Mouse (Mus musculus) spleen, adult 2 months (tissue): Measurements from ENCODE around the gene Slc16a3. TPM values are rescaled to one million over a fixed set of nuclear protein-coding genes. Genes with fewer than 3 reads are reported as not detected.

Source experiments
- DNase-seq, 2 experiments: peaks; one replicate each; pipeline versions ENCODE4 v3.0.0 to v3.0.0-alpha.2; 2012 to 2021; ENCODE audit warnings: low spot score in 2 of 2, low read depth in 1 of 2
- H3K27ac ChIP-seq: fragments of 200-500 bp; 2 replicates; pipeline ENCODE4 v1.5.1; 2012; ENCODE audit warnings: low read length, inconsistent platforms; ENCODE audit not compliant: insufficient read depth
- H3K27me3 ChIP-seq: fragments of 200-500 bp; 2 replicates; pipeline ENCODE4 v1.6.1; 2012; ENCODE audit warnings: mild to moderate bottlenecking, moderate library complexity, low read length, inconsistent platforms; ENCODE audit not compliant: control insufficient read depth, insufficient read depth
- H3K36me3 ChIP-seq: fragments of 200-500 bp; 2 replicates; pipeline ENCODE4 v1.6.1; 2012; ENCODE audit warnings: mild to moderate bottlenecking, low read length, inconsistent platforms; ENCODE audit not compliant: control insufficient read depth, insufficient read depth
- H3K4me1 ChIP-seq: fragments of 200-500 bp; 2 replicates; pipeline ENCODE4 v1.6.1; 2011; ENCODE audit warnings: inconsistent platforms; ENCODE audit not compliant: control insufficient read depth, insufficient read depth, insufficient read length
- H3K4me3 ChIP-seq: fragments of 200-500 bp; 2 replicates; pipeline ENCODE4 v1.5.1; 2011; ENCODE audit warnings: mild to moderate bottlenecking, inconsistent platforms; ENCODE audit not compliant: insufficient read depth, insufficient read length; ENCODE audit errors: extremely low read depth
- CTCF ChIP-seq: fragments of 200-500 bp; IDR thresholded peaks from 2 replicates; pipeline ENCODE4 v1.5.1; 2011; ENCODE audit warnings: mild to moderate bottlenecking, inconsistent platforms; ENCODE audit not compliant: insufficient read depth, insufficient read length, insufficient replicate concordance; ENCODE audit errors: extremely low read depth
- POLR2A ChIP-seq: fragments of 200-500 bp; IDR thresholded peaks from 2 replicates; pipeline ENCODE4 v1.6.1; 2011; ENCODE audit warnings: low read depth, low read length, inconsistent platforms
- WGBS: fragments of 180-500 bp; shearing (Covaris S2); methylation state at CpG from one replicate; pipeline ENCODE4 v1.1.7; 2018; 5-methylcytosine and 5-hydroxymethylcytosine counted together
- polyA plus RNA-seq: library from polyadenylated mRNA; depleted of rRNA; stranded (reverse); fragments of >200 nt; gene quantifications from 2 replicates; pipeline ENCODE4 v1.2.3, GENCODE M21; 2012; rRNA removed

The Slc16a3 gene
- 16.1 and 23.1 TPM in 2 replicates for polyA plus RNA-seq

DNA sequence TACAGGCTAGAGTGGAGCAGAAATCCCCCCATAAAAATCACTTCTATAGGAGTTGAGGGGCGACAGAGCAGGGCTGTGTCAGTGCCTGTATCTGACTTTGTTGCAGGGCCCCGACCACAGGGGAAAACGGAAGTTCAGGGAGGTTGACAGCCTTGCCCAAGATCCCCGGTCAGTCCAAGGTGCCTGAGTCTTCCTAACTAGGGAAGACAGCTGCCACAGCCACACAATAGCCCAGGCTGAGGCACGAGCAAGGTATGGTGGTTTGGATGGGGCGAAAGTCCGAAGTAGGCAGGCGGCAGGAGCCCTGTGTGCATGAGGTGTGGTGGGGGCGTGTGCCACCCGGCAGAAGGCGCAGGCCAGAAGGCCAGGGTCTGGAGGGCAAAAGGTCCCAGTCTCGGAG is at the start of gene Slc16a3:
Slc16a3 (plus strand) TSS at position 153 of the 400 bp plus-strand sequence.
- Histone ChIP-seq H3K36me3 (no peaks in the 10 kb centered on the region), H3K27me3 (0 out of 2 replicates have a peak, but pooled peaks cover 6% of the 10 kb centered on the region), H3K4me1 (peaks cover 11% of the 10 kb centered on the region; the same call in 1 of the 2 replicates), H3K4me3 (peak within 1 kb of the TSS; percentile 57), H3K27ac (peak within 1 kb of the TSS; percentile 40)
- WGBS, result 5% methylated on average over 12 of the region's 12 CpGs
- DNase-seq, result no peak
- TF ChIP-seq CTCF (no peak), POLR2A (no peak)

DNA sequence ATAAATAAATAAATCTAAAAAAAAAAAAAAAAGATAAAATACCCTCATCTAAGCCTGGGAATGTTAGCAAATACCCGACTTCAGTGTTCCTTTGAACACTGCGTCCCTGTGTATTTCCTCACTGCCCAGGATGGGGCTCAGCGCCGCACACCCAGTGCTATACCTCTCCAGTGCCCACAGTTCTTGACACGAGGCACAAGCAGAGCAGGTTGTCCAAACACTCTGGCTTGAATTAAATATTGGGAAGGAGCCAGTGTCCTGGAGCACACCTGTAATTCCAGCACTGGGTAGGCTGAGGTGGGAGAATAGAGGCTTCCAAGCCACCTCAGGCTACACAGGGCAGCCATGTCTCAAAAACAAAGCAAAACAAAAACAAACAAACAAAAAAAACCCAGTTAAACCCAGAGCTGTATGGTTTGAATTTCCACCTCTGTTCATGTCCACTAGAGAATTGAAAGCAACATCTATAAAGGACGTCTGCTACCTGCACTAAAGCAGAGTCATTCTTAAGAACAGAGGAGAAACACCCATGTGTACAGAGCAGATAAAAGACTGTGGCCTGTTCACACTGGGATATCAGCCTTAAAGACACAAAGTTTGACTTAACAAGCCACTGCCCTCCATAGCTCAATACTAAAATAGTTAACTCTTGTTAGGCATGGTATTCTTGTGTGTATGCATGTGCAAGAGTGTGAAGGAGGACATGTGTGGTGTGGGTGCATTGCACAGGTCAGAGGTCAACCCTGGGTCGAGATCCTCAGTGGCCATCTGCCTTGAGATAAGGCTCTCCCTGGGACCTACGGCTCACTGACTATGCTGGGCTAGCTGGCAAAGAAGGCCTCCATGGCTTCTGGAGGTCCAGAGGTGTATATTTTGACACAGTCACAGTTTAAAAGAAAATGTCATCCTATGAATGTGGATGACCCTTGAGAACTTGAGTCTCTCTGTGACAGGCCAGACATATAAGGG is 47.7 kb upstream of the Slc16a3 start:
- H3K27ac ChIP-seq, result no peak overlapping the region
- H3K4me3 ChIP-seq, result no peak overlapping the region
- 86% methylated on average over 8 of the region's 8 CpGs for WGBS
- DNase-seq, result no peak
- no peaks in the 10 kb centered on the region for H3K27me3 ChIP-seq
- H3K4me1 ChIP-seq, result 0 out of 2 replicates have a peak, but pooled peaks cover 3% of the 10 kb centered on the region
- no peak for TF ChIP-seq POLR2A
- no peak for TF ChIP-seq CTCF
- no peaks in the 10 kb centered on the region for H3K36me3 ChIP-seq

DNA sequence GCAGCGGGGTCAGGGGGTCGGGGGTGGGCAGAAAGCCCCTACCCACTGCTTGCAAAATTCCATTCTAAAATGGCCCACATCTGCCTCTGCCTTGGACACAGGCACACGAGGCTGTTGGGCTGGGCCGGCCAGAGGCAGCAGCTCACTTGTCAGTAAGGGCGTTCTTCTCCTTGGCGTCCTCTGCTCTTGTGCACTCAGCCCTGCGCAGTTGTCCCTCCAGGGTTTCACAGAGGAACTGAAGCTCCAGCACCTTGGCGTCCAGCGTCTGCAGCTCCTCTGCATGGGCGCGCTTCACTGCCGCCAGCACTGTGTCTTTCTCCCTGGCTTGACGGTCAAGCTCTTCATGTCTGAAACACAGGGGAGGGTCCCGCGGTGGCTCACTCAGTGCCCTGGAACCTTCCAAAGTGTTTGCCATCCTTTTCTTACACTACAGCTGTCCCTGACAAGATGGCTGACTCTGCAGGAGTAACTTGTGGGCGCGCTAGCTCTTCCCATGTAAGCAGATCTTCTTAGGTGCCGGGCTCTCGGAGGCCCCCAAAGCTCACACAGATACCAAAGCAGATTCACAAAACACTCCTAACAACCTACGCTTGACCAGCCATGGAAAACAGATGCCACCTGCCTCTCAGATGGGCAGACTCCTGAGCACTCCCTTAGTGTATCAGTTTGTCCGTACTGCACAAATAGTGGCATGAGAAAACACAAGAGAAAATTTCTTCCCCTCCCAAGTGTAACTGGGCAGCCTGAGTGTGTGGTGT is 46.4 kb upstream of the Slc16a3 start:
- Histone ChIP-seq H3K27me3 (no peaks in the 10 kb centered on the region), H3K36me3 (no peaks in the 10 kb centered on the region), H3K4me3 (no peak overlapping the region), H3K4me1 (0 out of 2 replicates have a peak, but pooled peaks cover 3% of the 10 kb centered on the region), H3K27ac (no peak overlapping the region)
- WGBS, result 84% methylated on average over 21 of the region's 21 CpGs
- TF ChIP-seq CTCF, result no peak
- TF ChIP-seq POLR2A, result no peak
- DNase-seq, result no peak

DNA sequence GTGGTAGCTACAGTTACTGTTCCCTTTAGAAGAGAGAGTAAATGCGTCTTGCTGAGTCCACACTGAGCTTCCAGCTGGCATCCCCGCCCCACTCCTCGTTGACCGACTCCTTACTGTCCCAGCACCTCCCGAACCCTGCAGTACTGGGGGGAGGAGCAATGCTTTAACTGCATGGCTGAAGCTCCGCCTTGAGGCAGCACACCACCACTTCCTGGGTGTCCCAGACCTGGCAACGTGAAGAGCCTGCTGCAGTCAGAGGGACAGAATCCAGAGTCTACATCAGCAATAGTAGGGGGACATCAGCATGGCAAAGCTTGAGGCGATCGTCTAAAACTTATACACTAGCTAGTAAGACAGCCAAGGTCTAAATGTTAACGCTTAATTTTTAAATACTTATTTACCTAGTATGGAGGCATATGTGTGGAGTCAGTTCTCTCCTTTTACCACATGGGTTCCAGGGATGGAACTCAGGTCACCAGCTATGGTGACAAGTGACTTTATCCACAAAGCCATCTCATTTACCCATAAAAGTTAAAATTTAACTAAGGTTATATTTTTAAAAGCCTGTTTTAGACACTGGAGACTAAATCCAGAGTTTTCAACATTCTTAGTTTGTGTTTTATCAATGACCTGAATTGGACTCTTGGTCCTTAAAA is 45.7 kb upstream of the Slc16a3 start:
- Histone ChIP-seq H3K36me3 (no peaks in the 10 kb centered on the region), H3K27me3 (no peaks in the 10 kb centered on the region), H3K4me1 (0 out of 2 replicates have a peak, but pooled peaks cover 3% of the 10 kb centered on the region), H3K4me3 (no peak overlapping the region), H3K27ac (no peak overlapping the region)
- TF ChIP-seq CTCF (no peak), POLR2A (no peak)
- WGBS, result 73% methylated on average over 10 of the region's 10 CpGs
- no peak for DNase-seq

DNA sequence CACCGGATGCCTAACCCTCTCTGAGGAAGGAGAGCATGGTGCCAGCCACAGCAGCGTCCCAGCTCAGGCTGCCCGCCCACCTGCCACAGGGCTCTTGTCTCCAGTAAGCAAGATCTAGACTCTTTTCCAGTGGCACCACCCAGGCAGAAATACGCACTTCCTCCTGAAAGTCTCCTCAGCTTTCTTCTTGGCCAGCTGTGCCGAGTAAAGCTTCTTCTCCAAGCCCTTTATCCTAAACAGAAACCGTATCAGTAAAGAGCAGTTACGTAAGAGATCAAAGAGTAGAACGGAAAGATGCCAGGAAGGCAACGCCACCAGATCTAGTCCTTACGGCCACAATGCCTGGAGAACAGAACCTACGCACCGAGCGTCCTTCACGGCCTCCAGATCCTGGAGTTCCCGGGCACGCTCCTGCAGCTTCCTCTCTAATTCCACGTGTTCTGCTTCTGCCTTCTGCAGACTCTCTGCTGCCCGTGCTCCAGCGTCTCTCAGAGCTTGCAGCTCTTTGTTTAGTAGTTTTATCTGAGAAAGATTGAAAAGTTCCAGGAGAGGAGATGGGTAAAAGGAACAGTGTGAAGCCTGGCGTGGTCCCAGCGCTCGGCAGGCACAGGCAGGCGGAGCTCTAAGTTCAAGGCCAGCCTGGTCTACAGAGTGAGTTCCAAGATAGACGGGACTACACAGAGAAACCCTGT is 45.0 kb upstream of the Slc16a3 start:
- 0 out of 2 replicates have a peak, but pooled peaks cover 3% of the 10 kb centered on the region for H3K4me1 ChIP-seq
- TF ChIP-seq POLR2A, result no peak
- H3K27ac ChIP-seq, result no peak overlapping the region
- no peaks in the 10 kb centered on the region for H3K27me3 ChIP-seq
- no peak overlapping the region for H3K4me3 ChIP-seq
- no peak for DNase-seq
- WGBS, result 90% methylated on average over 24 of the region's 24 CpGs
- no peaks in the 10 kb centered on the region for H3K36me3 ChIP-seq

DNA sequence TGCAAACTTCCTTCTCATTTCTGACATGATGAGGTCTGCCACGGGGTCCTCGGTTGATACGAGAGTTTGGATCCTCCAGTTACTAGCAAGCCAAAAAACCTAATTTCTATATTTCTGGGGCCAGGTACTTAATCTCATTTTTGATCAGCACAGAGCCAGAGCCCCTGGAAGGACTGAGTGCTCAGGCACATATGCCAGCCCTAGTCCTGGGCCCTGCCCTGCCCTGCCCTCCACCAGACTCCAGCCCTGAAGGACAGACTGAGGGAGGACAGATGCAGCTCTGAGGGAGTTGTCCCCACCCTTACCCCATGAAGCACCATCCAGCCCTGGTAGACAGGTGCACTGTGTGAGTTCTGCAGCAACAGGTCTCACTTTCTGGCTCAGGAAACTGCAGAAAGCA is 43.7 kb upstream of the Slc16a3 start:
- no peak overlapping the region for H3K4me3 ChIP-seq
- no peaks in the 10 kb centered on the region for H3K27me3 ChIP-seq
- 0 out of 2 replicates have a peak, but pooled peaks cover 3% of the 10 kb centered on the region for H3K4me1 ChIP-seq
- H3K36me3 ChIP-seq, result no peaks in the 10 kb centered on the region
- no peak overlapping the region; the same call in 1 of the 2 replicates for H3K27ac ChIP-seq
- no peak for DNase-seq
- WGBS, result 95% methylated on average over 3 of the region's 3 CpGs
- TF ChIP-seq CTCF, result no peak
- no peak for TF ChIP-seq POLR2A
